Mouse (Mus musculus): ENCODE results near the gene Borcs6. TPM values are rescaled to one million over a fixed set of nuclear protein-coding genes. Genes with fewer than 3 reads are reported as not detected.
"Not testable (repeated sequence)": the region's sequence is repeated elsewhere in the genome, so short reads cannot be mapped to it uniquely, and the experiment has no call there.

The Borcs6 gene
- 20.5 and 21.2 TPM in 2 replicates for polyA plus RNA-seq (2015; fragmentation: Nextera tagmentation; extraction: Ambion mirVana)

- Histone ChIP-seq H3K9me3 (no peaks in the 10 kb centered on the region), H3K4me3 (peak within 1 kb of the TSS; percentile 84), H3K4me2 (peak within 1 kb of the TSS; percentile 92), H3K4me1 (peaks cover 37% of the 10 kb centered on the region), H3K27me3 (replicated peaks) (no peaks in the 10 kb centered on the region), H3K27ac (peak within 1 kb of the TSS; percentile 95), H3K9ac (peak within 1 kb of the TSS; percentile 89), H3K36me3 (replicated peaks) (no peaks in the 10 kb centered on the region)
- peak; percentile 93 for ATAC-seq (replicated peaks)
- under 1% methylated on average over 62 of the region's 64 CpGs for WGBS
Observed at GRCm38 (mm10) chr11:69059357-69059974, at the start of gene Borcs6. Gene Borcs6, plus strand, starts transcription at chr11:69059717.

GRCm38 (mm10) chr11:69010400-69011323, 48.9 kb upstream of the Borcs6 start:
- Histone ChIP-seq H3K27ac (no peak overlapping the region), H3K4me1 (peaks cover 21% of the 10 kb centered on the region), H3K27me3 (replicated peaks) (no peaks in the 10 kb centered on the region), H3K9ac (no peak overlapping the region), H3K4me2 (no peak overlapping the region), H3K36me3 (replicated peaks) (no peaks in the 10 kb centered on the region), H3K4me3 (no peak overlapping the region), H3K9me3 (no peaks in the 10 kb centered on the region)
- no peak for ATAC-seq (replicated peaks)
- WGBS = 91% methylated on average over 15 of the region's 15 CpGs

DNA sequence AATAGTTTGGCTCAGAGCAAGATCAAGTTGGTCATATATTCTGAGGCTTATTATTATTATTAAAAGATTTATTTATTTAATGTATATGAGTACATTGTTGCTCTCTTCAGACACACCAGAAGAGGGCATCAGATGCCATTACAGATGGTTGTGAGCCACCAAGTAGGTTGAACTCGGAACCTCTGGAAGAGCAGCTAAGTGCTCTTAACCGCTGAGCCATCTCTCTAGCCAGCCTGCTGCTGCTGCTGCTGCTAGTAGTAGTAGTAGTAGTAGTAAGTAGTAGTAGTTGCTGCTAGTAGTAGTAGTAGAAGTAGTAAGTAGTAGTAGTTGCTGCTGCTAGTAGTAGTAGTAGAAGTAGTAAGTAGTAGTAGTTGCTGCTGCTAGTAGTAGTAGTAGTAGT, 48.1 kb upstream of the Borcs6 start:
- not testable (repeated sequence) for H3K9ac ChIP-seq; ATAC-seq (replicated peaks); H3K27me3 ChIP-seq (replicated peaks); H3K9me3 ChIP-seq; H3K36me3 ChIP-seq (replicated peaks)
- 83% methylated on average over 2 of the region's 2 CpGs for WGBS
- Histone ChIP-seq H3K4me1 (peaks cover 21% of the 10 kb centered on the region), H3K4me3 (peak overlapping the region; percentile 54), H3K4me2 (peak overlapping the region; percentile 90), H3K27ac (peak overlapping the region; percentile 86)

DNA sequence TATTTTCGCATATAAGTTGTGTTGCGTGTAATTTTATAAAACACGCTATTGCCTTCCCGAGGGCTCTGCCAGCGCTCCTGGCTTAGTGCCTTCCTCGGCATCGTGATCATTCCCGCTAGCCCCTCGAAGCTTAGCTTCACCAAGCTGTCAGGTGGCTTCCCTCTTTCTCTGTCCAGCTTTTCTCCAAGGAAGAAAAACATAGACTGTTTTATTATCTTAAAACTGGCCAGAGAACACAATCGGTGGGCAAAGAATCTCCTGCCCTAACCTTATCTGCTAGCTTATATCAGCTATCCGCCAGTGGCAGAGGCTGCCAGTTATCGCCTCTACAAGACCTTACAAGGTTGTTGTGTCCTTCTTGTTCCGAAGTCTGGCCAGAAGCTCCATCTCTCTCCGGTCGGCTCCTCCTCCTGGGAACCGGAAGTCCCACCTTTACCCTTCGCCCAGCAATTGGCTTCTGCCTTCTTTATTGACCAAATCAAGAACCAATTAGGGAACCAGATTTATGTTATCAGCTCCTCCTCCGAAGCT, 47.4 kb upstream of the Borcs6 start:
- WGBS = 2% methylated on average over 18 of the region's 18 CpGs
- H3K9me3 ChIP-seq = no peaks in the 10 kb centered on the region
- peak; percentile 73 for ATAC-seq (replicated peaks)
- H3K36me3 ChIP-seq (replicated peaks) = no peaks in the 10 kb centered on the region
- peaks cover 26% of the 10 kb centered on the region for H3K4me1 ChIP-seq
- H3K27ac ChIP-seq = peak overlapping the region; percentile 86
- peak overlapping the region; percentile 54 for H3K4me3 ChIP-seq
- H3K9ac ChIP-seq = peak overlapping the region; percentile 38
- peak overlapping the region; percentile 90 for H3K4me2 ChIP-seq
- H3K27me3 ChIP-seq (replicated peaks) = no peaks in the 10 kb centered on the region

DNA sequence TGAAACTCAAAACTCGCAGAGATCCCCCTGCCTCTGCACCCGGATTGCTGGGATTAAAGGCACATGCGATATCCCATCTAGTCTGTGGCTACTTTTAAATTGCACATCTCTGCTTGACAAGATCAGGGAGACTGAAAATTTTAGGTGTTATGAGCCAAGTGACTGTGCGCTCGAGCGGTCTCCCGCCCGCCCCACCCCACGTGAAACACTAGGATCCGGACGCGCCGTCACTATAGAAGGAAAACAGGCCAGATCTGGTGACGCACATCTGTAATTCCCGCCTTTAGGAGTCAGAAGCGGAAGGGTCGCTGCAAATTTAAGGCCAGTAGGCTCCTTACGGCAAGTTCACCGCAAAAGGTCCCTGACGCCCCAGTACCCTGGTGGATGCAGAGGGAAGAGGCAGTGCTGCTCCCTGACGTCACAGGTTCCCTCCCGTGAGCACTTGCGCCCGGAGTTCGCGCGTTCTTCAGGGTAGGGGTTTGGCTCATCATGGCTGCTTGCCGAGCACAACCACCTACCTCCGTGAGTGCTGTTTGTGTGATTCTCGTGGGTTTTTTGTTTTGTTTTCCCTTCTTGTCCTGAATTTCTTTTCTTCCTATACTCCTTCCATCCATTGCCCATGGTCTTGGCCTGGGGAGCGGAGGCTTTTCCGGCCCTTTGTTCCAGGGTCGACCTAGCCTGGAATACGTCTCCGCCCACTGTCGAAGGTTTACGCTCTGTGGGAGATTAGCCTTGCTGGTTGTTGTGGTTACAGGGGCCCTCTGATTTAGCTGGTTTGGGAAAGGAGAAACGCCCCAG, 43.7 kb upstream of the Borcs6 start, which contains the start of gene Ctc1:
Gene Ctc1, plus strand, starts transcription at position 268 of the 798 bp plus-strand sequence.
- peak; percentile 95 for ATAC-seq (replicated peaks)
- Histone ChIP-seq H3K4me2 (peak within 1 kb of the TSS; percentile 67), H3K4me3 (peak within 1 kb of the TSS; percentile 68), H3K4me1 (peaks cover 26% of the 10 kb centered on the region), H3K9ac (peak within 1 kb of the TSS; percentile 86), H3K27ac (peak within 1 kb of the TSS; percentile 93), H3K27me3 (replicated peaks) (no peaks in the 10 kb centered on the region), H3K36me3 (replicated peaks) (no peaks in the 10 kb centered on the region), H3K9me3 (no peaks in the 10 kb centered on the region)
- 3% methylated on average over 38 of the region's 38 CpGs for WGBS

DNA sequence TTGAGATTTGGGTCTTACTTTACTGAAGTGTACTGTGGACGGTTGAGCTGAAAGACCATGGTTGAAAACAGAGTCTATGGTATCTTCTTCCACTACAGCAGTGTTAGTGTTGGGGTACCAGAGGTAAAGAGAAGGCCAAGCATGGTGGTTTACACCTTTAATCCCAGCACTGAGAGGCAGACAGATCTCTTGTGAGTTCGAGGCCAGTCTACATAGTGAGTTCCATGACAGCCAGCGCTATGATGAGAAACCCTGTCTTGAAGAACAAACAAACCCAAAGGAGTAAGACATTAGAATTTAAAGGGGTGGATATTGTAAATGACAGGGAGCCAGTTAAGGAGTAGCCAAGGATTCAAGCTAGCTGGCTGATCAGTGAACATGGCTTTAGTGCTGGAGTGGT, 42.8 kb upstream of the Borcs6 start:
- Histone ChIP-seq H3K4me1 (peaks cover 22% of the 10 kb centered on the region), H3K4me3 (peak overlapping the region; percentile 68), H3K27me3 (replicated peaks) (no peaks in the 10 kb centered on the region), H3K9me3 (no peaks in the 10 kb centered on the region), H3K9ac (peak overlapping the region; percentile 86), H3K27ac (peak overlapping the region; percentile 93), H3K36me3 (replicated peaks) (peaks cover under 1% of the 10 kb centered on the region; the same call in 1 of the 2 replicates), H3K4me2 (peak overlapping the region; percentile 67)
- WGBS = 70% methylated on average over 3 of the region's 3 CpGs
- ATAC-seq (replicated peaks) = no peak

- no peaks in the 10 kb centered on the region for H3K9me3 ChIP-seq
- H3K4me3 ChIP-seq = no peak overlapping the region
- H3K4me2 ChIP-seq = no peak overlapping the region
- no peak for ATAC-seq (replicated peaks)
- no peak overlapping the region for H3K27ac ChIP-seq
- H3K27me3 ChIP-seq (replicated peaks) = no peaks in the 10 kb centered on the region
- H3K36me3 ChIP-seq (replicated peaks) = peaks cover 34% of the 10 kb centered on the region
- no peak overlapping the region for H3K9ac ChIP-seq
- H3K4me1 ChIP-seq = peaks cover 13% of the 10 kb centered on the region
Observed at GRCm38 (mm10) chr11:69020691-69021090, 38.8 kb upstream of the Borcs6 start.

DNA sequence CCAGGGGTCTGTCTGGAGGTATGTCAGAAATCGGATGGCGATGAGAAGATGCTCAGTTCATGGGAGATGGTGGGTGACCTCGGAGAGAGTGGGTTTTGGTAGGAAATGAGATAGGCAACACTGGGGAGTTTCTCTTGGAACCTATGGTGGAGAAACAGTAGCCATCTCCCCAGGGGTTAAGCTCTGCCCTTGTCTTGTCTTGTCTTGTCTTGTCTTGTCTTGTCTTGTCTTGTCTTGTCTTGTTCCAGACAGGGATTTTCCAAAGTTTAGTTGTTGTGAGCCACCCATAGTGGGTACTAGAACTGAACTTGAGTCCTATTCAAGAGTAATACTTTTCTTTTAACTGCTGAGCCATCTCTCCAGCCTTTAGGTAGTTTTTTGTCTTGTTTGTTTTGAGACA, 33.0 kb upstream of the Borcs6 start:
- Histone ChIP-seq H3K27ac (no peak overlapping the region), H3K36me3 (replicated peaks) (peaks cover 73% of the 10 kb centered on the region), H3K4me2 (no peak overlapping the region), H3K9ac (no peak overlapping the region), H3K27me3 (replicated peaks) (no peaks in the 10 kb centered on the region), H3K9me3 (no peaks in the 10 kb centered on the region), H3K4me3 (no peak overlapping the region), H3K4me1 (no peaks in the 10 kb centered on the region)
- 96% methylated on average over 3 of the region's 3 CpGs for WGBS
- ATAC-seq (replicated peaks) = no peak

DNA sequence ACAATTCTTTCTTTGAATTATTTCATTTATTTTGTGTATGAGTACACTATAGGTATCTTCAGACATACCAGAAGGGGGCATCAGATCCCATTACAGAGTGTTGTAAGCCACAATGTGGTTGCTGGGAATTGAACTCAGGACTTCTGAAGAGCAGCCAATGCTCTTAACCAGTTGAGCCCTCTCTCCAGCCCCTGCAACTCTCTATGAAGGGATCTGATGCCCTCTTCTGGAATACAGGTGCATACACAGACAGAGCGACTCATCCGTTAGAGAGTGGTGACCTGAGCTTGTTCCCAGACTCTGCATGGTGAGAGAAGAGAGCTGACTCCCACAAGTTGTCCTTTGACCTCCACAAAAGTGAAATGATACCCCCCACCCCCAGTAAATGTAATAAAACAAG, 30.7 kb upstream of the Borcs6 start:
- no peak overlapping the region for H3K4me3 ChIP-seq
- H3K9me3 ChIP-seq = no peaks in the 10 kb centered on the region
- 58% methylated on average over 2 of the region's 2 CpGs for WGBS
- H3K27ac ChIP-seq = no peak overlapping the region
- no peak for ATAC-seq (replicated peaks)
- H3K4me1 ChIP-seq = no peaks in the 10 kb centered on the region
- no peak overlapping the region for H3K4me2 ChIP-seq
- H3K36me3 ChIP-seq (replicated peaks) = peaks cover 71% of the 10 kb centered on the region
- no peaks in the 10 kb centered on the region for H3K27me3 ChIP-seq (replicated peaks)
- H3K9ac ChIP-seq = no peak overlapping the region

- no peak overlapping the region for H3K9ac ChIP-seq
- no peaks in the 10 kb centered on the region for H3K27me3 ChIP-seq (replicated peaks)
- H3K36me3 ChIP-seq (replicated peaks) = peaks cover 40% of the 10 kb centered on the region
- no peaks in the 10 kb centered on the region for H3K9me3 ChIP-seq
- peaks cover 25% of the 10 kb centered on the region for H3K4me1 ChIP-seq
- H3K27ac ChIP-seq = no peak overlapping the region
- H3K4me3 ChIP-seq = no peak overlapping the region
- WGBS = 87% methylated on average over 9 of the region's 9 CpGs
- no peak for ATAC-seq (replicated peaks)
- no peak overlapping the region for H3K4me2 ChIP-seq
Observed at GRCm38 (mm10) chr11:69033552-69033951, 26.0 kb upstream of the Borcs6 start.

- WGBS = 93% methylated on average over 3 of the region's 3 CpGs
- peaks cover 36% of the 10 kb centered on the region for H3K36me3 ChIP-seq (replicated peaks)
- H3K9ac ChIP-seq = no peak overlapping the region
- no peaks in the 10 kb centered on the region for H3K9me3 ChIP-seq
- peaks cover 35% of the 10 kb centered on the region for H3K4me1 ChIP-seq
- H3K4me3 ChIP-seq = no peak overlapping the region
- ATAC-seq (replicated peaks) = no peak
- H3K27me3 ChIP-seq (replicated peaks) = no peaks in the 10 kb centered on the region
- H3K4me2 ChIP-seq = no peak overlapping the region
- H3K27ac ChIP-seq = no peak overlapping the region
Observed at GRCm38 (mm10) chr11:69034585-69034984, 24.9 kb upstream of the Borcs6 start.

GRCm38 (mm10) chr11:69035411-69035810, 24.1 kb upstream of the Borcs6 start:
- peak overlapping the region; percentile 60 for H3K27ac ChIP-seq
- peak overlapping the region; percentile 62; the same call in 1 of the 2 replicates for H3K4me2 ChIP-seq
- no peak overlapping the region for H3K9ac ChIP-seq
- 75% methylated on average over 9 of the region's 9 CpGs for WGBS
- peaks cover 35% of the 10 kb centered on the region for H3K4me1 ChIP-seq
- no peak overlapping the region for H3K4me3 ChIP-seq
- H3K36me3 ChIP-seq (replicated peaks) = peaks cover 36% of the 10 kb centered on the region
- no peak for ATAC-seq (replicated peaks)
- no peaks in the 10 kb centered on the region for H3K27me3 ChIP-seq (replicated peaks)
- H3K9me3 ChIP-seq = no peaks in the 10 kb centered on the region
